Mouse (Mus musculus) CD8-positive naive resting alpha-beta T cell, adult 57 days (primary cell): ENCODE measurements around the gene Srsf4. TPM values are rescaled to one million over a fixed set of nuclear protein-coding genes. Genes with fewer than 3 reads are reported as not detected.

Experiments used
- total RNA-seq: library from RNA; stranded (reverse); gene quantifications from one replicate; pipeline ENCODE4 v1.2.4, GENCODE M21; 2023

Srsf4 gene
- 95.1 TPM for total RNA-seq

DNA sequence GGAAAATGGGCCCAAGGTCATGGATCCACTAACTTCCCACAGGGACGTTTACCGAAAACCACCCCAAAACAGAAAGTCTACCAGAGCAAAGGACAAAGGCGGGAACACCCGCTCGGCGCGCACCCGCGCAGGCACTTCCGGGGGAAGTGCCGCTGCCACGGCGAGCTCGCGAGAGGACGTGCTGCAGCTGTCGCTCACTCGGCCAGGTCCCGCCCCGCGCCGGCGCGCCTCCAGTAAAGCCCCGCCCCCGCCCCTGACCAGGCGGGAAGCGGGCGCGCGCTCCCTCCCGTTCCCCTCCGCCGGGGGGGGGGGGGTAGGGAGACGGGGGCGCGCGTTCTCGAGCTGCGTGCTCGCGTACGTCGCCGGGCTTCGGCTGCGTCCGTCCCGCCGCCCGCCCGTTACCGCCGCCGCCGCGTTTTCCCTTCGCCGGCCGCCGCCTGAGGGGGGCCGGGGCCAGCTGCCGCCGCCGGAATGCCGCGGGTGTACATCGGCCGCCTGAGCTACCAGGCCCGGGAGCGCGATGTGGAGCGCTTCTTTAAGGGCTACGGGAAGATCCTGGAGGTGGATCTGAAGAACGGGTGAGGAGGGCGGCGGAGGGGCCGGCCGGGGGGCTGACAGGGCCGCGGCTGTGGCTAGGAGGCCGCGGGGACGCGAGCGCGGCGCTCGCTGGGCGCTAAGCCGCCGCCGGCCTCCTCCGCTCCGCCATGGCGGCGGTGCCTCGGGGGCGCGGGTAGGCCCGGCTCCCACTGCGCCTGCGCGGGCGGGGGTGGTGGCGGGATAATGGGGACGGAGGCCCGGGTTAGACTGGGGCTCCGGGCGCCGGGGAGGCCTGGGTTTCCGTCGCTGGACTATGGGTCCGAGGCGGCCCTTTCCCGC lies at the start of gene Srsf4:
Srsf4 (plus strand) TSS at position 325 of the 876 bp plus-strand sequence.

DNA sequence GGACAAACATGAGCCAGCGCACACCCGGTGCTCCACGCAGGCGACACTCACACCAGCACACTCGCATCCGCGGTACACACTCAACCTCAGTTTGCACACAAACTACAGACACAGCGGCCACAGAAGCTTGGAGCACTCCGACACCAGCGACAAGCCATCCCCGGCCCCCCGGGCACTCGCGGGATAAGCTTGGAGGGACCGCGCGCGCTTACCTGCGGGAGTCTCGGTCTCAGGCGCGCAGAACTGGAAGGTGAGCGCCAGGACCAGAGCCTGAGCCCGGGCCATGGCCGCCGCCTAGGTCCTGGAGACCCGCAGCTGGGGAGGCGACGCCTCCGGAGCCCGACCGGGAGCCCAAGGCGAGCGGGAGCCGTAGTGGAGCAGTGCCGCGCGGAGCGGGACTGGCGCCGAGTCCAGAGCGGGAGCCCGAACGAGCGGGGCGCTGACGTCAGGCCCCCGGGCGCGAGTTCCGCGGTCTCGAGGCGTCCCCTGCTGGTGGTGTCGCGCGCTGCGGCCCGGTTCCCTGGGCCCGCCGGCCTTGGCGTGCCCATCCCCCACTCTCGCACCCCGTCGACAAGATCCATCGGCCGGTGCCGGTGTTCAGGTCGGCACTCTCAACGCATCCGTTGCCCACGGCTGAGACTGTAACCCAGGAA lies 35.4 kb upstream of the Srsf4 start, which contains the start of gene Ptpru:
Ptpru (minus strand) TSS at position 417 of the 653 bp plus-strand sequence.

DNA sequence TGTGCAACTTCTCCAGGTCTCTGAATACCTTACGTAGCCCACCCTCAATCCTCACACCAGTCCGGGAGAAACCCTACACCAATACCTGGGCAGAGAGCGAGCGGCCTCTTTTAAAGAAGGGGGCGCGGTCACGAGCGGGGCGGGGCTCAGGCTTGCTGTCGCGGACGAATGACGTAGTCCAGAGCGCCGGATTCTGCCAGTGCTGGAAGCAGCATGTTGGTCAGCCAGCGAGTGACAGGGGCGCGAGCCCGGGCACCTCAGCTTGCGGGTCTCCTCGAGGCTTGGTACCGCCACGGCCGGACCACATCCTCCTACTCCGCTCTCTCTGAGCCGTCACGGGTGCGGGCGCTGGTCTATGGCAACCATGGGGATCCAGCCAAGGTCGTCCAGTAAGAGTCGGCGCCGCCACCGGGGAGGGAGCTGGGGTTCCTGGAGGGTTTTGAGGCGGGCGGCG lies 30.1 kb upstream of the Srsf4 start, which contains the start of gene Mecr:
Mecr (plus strand) TSS at position 181 of the 454 bp plus-strand sequence.

DNA sequence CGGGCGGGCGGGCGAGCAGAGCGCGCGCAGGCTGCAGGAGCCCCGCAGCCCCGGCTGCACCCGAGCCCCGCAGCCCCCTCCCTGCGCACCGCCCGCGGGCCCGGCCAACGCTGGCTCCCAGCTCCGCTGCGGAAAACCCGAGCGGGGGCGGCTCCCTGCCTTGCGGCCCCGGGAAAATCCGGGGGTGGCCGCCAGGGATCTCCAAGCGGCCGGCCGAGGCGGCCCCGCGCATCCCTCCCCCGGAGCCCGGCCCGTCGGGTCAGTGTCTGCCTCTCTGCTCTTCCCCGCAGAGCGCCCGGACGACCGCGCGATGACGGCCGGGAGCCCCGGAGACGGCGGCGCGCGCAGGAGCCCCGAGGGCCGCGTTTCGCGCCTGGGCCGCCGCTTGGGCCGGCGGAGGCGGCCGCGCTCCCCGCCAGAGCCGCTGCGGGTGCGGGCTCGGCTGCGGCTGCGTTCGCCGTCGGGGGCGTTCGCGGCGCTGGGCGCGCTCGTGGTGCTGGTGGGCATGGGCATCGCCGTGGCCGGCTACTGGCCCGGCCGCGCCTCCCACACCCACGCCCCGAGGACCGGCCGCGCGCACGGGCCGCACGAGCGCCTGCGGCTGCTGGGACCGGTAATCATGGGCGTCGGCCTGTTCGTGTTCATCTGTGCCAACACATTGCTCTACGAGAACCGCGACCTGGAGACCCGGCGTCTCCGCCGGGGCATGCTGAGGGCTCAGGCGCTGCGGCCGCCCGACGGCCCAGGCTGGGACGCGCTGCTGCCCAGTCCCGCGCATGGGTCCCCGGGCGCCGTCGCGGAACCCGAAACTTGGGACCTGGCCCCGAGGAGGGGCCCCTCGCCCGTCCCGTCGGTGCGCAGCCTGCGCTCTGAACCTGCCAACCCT lies 48.3 kb downstream of the Srsf4 start, which contains the start of gene Tmem200b:
Tmem200b (plus strand) TSS at position 311 of the 886 bp plus-strand sequence.

Other genes with a start within 250 kb of the Srsf4 start
- not detected for gene Ptpru, start 35.3 kb upstream of the Srsf4 start, total RNA-seq
- 28.8 TPM for gene Mecr, start 30.1 kb upstream of the Srsf4 start, total RNA-seq
- gene Tmem200b, start 48.2 kb downstream of the Srsf4 start, total RNA-seq: not detected
- 0.64 TPM for gene Gm10300, start 201.1 kb downstream of the Srsf4 start, total RNA-seq
- gene Epb41, start 201.7 kb downstream of the Srsf4 start, total RNA-seq: 128 TPM